Mouse (Mus musculus): ENCODE results near the gene Il33.

Gene Il33
- long read RNA-seq, experiment 1, transcript Il33-202 (8 exons, 2,537 nt) = major isoform, 22 of 26 reads
- long read RNA-seq, experiment 1, partial matches to known transcripts = 1 of 26 reads
- long read RNA-seq, experiment 1, other reads (novel, unspliced or antisense) = 3 of 26 reads
- long read RNA-seq, experiment 2, transcript Il33-202 (8 exons, 2,537 nt) = major isoform, 36 of 38 reads
- long read RNA-seq, experiment 2, partial matches to known transcripts = 0 of 38 reads
- long read RNA-seq, experiment 2, other reads (novel, unspliced or antisense) = 2 of 38 reads

DNA sequence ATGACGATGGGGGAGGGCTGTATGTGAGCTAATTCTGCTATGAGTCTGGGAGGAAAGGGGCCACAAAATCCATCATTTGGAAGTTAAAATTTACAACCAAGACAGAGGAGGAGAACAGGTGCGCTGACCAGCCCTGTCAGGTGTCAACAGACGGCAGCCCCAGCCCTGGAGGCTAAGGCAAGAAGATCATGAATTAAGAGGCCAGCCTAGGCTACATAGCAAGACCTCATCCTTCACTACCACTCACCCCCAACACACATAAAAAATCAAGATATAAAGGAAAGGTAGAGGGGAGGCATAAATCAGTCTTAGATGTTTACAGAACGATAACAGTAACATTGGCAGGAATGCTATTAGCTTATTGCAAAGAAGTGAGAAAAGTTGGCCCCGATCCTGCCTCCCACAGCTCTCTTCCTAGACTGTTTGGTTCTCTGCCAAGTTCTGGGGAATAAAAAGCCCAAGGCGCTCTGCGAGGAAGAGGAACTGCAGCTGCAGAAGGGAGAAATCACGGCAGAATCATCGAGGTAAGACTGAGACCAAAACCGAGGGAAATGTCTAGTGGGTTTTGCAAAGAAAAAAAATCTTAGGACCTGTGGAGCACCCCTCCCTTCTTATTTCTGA, at the start of gene Il33:
Gene Il33, plus strand, starts transcription at position 477 of the 621 bp plus-strand sequence.
- intact Hi-C loops (cut with DNase I) = no loop called here

DNA sequence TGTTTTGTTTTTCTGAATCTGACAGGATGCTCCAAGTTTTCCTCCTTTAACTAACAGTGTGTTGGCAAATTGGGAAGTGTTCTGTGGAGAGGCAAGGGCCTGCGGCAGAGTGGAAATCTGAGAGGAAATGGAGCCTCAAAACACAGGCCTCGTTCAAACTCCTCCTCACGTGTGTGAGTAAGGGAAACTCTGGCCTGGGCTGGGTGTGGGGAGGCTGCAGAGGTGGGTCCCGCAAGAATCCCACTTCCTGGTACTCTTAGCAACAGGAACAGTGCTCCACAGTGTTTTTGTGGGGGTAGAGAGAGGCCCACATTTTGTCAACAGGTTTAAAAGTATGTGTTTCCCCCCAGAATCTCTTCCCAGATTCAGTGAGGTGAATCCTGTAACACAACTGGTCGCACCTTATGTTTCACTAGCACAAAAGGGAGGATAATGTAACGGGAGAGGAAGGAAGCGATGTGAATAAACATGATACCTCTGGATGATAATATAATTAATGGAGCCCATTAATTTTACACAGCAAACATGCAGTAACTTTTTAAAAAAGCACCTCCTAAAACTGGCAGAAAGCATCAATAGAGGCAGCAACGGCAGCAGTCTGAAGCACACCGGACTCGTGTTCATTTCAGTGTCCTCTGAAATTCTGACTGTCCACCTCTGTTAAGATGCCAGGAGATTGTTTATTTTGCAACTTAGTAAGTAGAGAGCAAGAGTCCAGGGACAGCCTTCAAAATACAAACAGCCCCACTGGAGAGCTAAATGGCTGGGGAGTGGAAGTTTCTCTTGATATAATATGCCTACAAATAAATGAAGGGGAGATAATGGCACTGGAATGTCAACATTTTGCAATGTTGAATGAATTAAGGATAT, 47.3 kb upstream of the Il33 start:
- intact Hi-C loops (cut with DNase I) = no loop called here

DNA sequence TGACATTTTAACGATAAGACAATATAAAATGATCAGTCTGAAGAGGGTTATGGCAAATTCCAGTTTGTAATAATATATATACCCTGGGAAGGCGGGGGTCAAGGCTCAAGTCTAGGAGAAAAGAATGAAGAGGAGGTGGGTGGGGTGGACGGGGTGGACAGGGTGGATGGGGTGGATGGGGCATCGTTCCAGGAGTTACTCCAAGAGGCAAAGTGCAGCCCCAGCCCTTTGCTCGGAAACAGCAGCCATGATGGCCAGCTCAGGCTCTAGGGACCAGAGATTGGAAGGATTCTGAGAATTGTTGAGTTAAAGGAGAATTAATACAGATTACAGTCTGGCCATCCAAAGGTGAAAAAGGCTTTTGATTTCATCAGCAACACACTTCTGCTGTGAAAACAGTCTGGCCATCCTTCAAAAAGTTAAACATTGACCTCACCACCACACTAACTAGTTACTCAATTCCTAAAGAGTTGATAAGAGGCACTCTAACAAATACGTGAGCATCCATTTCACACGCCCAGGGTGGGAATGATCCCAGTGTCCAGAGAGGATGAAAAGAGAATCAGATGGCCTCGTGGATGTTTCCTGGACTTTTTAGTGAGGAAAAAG, 45.9 kb upstream of the Il33 start:
- intact Hi-C loops (cut with DNase I) = no loop called here

DNA sequence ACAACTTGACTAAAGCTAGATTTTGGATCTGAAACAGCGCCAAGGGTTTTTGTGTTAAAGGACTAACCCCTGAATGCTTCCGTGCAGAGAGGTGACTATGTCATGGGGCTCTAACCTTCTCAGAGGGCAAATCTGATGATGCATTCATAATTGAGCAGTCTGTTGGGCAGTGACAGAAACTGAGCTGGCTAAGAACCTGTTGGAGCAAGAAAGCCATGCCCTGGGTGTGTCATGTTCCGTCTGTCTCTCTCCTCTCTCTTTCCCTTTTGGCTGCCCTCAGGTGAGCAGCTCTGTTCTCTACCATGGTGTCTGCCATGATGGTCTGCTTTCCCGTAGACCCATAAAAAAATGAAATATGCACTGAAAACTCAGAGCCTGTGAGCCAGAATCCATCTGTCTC, 44.0 kb upstream of the Il33 start:
- intact Hi-C loops (cut with DNase I) = no loop called here

DNA sequence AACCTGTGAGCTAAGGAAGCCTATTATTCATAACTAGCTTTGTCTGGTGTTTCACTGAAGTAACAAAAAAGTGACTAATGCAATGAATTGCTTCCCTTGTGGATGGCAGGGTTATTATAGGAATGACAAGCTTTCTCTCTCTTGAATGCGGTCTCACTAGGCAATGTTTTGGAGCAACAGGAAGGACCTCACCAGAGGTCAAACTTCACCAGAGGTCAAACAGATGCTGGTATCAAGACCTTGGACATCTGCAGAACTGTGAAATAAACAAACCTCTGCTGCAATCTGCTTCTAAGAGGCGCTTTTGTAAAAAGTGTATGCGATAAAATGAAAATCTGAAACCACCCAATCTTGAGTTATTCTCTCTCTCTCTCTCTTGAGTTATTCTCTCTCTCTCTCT, 42.2 kb upstream of the Il33 start:
- intact Hi-C loops (cut with DNase I) = no loop called here

DNA sequence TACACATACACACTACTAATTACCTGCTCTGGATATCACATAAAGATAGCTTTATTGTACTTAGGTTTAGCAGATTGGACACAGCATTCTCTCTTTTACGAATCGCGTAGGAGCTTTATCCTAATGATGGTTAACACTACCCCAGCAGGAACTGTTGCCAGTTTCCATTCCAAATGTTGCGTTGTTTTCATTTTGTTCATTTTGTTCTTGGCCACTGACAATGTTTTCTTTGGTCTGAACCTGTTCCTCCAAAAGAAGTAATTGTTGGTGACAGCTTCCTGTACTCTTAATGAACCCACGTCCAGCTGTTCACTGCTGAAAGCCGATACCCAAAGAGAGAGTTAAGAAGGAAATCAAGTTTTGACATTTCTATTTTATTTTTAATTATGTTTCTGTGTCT, 39.4 kb upstream of the Il33 start:
- intact Hi-C loops (cut with DNase I) = no loop called here

DNA sequence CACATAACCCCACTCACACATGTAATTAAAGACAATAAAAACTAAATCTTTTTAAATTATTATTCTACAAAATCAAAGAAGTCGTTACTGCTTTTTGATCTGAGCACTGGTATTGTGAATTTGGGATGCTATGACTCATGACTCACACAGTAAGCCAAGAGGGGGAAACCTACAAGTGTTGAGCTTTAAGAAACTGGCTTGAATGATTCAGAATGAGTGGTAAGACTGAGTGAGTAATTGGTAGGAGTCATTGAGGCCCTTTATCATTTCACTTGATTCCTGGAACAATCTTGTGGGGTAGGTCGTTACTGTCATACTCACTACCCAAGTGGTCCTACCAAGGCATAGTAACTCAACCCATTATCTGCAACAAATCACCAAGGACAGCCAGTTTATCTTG, 37.4 kb upstream of the Il33 start:
- intact Hi-C loops (cut with DNase I) = no loop called here

DNA sequence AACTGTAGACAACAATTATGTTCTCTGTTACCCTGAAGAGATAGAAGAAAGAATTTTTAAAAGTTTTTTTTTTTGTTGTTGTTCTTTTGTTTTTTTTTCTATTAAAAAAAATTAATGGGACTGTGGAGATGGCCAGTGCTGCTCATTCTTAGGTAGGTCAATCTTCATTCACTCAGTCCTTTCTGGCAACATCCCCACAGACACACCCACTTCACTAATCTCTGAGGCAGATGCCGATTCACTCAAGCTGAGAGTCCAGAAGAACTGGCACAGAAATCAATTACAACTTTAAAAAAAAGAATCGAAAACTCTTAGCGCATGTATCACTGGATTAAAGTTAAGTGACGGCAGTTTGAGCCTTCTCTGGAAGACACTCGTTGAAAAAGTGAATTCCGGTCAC, 36.0 kb upstream of the Il33 start:
- intact Hi-C loops (cut with DNase I) = no loop called here

DNA sequence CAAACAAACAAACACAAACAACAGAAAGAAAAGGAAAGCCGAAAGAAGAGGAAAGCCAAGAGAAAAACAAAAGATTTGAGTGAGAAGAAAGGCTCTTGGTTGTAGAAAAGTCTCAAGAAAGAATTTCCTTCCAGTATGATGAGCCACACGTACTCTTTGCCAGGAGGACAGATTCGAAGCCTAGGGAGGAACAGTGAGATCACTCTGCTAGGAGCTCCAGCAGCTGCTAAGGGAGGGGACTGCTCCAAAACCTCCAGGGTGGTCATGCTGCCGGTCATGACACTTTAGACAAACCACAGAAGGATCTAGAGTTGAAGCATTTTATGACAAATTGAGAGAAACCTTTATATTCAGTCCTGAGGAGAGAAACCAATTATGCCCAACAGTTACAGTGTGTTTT, 32.9 kb upstream of the Il33 start:
- intact Hi-C loops (cut with DNase I) = no loop called here

DNA sequence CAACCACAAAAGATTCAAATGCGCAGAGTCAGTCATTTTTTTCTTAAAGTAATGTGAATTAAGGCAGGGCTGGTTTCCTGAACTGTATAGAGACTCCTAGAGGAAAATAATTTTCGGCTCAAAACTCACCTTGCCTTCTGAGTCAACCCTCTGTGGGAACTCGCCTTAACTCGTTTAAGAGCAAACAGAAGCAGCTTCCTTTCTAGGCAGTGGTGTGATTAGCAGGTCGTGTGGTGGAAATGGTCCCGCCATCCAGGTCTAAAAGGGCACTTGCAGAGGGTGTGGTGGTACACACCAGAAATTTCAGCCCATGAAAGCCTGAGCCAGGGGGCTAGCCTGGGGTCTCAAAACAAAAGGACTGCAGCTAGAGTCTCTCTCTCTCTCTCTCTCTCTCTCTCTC, 32.1 kb upstream of the Il33 start:
- intact Hi-C loops (cut with DNase I) = no loop called here

DNA sequence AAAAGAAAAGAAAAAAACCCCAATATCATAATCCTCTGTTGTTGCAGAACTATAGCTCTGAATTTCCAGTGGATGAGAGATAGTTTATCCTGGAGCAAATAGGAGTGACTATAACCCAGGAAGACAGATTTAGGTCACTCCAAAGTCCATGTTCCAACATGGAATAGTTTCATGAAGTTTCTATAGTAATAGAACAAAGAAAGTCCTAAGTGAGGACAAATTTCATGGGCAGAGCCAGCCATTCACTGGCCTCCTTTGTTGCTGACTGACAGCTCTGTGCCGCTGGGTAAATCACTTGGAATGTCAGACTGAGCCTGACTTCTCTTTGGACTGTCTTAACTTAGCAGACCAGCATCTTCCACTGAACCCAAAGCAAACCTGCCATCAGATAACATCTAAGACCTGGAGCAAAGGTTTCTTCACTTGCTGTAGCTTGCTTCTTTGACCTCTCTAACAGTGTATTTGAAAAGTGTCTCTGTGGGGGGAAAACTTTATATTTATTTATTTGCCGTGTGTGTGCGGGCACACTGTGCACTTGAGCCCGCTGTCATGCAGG, 31.1 kb upstream of the Il33 start:
- intact Hi-C loops (cut with DNase I) = no loop called here

DNA sequence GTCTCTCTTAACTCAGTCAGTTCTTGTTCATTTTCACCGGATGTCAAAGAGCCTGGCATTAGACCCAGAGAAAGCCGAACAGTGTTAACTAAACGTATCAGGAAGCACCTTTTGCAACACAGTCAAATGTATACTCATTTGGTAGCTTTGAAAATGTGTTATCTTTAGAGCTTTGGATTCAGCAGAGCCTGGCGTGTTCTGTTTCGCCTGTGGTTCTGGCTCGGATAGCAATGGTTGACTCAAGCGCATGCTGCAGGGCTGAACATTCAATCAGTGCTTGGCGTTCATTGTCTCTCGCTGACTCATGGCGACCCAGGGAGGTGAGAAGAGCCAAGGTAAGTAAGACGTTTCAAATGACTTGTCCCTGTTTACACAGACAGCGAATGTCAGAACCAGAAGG, 30.5 kb upstream of the Il33 start:
- intact Hi-C loops (cut with DNase I) = no loop called here

DNA sequence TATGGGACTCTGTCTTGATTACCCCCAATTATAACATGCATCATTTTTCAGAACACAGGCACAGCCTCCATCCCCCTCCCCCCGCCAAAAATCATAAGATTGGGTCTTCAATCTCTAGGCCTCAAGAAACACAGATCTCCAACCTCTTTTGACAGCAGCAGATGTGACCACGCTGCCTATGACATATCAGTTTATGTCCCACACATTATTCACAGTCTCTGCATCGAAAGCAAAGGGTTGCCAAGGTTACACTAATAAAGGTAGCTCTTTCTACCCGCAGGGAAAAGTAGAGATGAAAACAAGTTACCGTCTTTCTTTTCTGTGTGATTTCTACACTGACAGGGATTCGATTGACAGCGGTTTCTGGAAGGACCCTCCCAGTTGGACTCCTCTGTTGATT, 29.9 kb upstream of the Il33 start:
- intact Hi-C loops (cut with DNase I) = no loop called here

DNA sequence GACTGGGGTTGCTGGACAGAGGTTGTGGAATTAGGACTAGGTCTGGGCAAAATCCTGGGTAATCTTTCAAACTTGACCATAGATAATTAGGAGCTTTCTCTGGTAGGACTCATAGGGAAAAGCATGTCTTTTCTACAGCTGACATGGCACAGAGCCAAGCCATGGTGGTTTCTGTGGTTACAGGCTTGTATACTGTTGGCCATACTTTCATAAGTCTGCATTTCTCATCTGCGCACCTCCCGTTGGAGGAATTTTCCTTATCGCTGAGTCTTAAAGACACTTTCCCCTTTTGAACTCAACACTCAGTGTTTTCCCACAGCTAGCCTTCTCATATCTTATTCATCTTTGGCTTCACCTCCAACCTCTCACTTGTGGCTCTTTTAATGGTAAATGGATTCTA, 24.6 kb upstream of the Il33 start:
- intact Hi-C loops (cut with DNase I) = no loop called here

DNA sequence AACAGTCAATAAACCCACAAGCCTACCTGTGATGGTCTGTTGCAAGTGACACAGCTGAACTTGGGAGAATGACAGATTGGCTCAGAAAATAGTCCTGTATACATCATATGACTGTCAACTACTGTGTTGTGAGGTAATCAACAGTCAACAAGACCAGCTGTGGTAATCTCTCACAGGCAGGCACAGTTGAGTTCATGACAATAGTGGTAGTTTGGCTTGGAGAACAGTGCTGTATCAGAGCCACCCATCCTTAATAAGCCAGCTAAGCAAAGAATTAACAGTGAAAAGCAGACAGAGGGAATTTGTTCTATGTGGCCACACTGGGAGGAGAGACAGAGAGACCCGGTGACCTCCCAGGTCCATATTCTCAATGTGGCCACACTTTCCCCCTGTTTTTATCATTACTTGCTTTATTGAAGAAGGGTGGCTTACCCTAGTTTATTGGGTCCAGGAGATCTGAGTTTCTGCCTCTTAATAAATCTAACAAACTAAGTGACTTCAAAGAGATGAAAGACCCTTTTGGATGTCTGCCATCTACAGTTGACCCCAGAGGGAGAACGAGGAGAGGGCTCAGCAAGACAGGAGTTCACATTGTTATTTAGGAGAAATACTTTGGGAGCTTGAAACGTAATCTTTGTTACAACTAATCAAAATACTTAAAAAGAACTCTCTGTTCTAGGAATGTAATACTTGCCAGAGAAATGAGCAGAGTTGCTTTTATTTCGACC, 22.4 kb upstream of the Il33 start:
- intact Hi-C loops (cut with DNase I) = no loop called here

DNA sequence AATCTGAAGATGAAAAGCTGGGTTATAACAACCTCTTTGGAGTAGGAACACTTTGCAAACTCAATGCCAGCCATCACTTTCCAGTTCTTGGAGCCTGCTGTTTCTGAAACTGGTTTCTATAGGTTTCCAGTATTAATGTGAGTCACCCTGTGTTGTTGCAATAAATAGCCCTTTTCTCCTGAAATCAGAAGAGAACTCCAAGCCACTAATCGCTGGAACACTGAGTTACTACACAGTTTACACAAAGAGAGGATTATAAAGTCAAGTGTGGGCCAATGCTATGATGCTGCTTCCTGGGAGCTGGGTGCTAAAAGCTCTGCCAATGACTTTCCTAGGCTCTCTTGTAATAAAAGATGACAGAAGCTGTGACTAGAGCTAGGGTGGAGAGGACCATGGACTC, 19.0 kb upstream of the Il33 start:
- intact Hi-C loops (cut with DNase I) = no loop called here

DNA sequence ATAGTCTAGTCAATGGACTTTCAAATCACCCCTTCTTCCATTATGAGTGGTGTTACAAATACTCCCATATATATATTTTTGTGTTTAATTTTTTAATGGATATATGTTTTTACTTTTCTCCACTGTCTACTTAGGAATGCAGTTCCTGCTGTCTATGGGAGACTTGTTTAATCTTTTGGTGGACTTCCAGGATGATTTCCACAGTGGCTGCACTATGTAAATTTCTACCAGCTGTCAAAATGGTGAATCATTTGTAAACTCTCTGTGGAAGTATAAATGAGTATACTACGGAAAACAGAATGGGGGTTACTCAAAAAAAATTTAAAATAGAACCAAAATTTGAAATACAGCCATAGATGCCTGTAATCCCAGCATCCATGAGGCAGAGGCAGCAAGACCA, 15.7 kb upstream of the Il33 start:
- intact Hi-C loops (cut with DNase I) = no loop called here

DNA sequence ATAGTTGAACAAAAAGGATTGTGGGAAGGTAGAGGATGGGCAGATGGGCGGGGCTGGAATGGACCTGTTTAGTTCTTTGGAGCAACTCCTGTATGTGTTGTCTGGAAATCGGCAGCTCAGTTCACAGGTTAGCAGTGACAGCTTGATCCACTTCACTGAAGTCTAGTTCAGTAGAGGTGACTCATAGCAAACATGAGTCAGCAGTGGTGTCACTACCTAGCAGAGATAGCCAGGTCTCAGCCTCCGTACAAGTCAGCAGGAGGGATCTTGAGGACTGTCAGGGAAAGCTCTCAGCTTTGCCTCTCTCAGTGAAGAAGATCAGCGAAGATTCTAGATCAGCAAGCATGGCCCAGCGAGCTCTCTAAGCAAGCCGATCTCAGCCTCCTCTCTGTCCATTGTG, 13.0 kb upstream of the Il33 start:
- intact Hi-C loops (cut with DNase I) = no loop called here

DNA sequence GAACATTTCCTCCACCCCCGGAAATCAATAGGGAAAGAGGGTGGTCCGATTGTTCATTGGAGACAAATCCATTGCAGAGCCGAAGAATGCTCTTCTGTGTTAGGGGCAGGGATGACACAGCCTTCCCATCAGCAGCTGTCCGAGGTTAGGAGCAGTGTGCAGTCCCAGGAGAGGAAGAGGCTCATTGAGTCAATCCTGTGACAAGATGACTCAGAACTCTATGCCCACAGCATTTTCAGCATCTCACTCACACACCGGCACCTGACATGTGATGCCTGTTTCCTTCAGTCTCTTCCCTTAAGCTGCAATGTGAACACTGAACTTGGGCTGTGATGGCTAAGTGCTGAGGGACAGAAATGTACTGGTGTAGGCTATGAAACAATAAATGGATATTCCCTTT, 7.5 kb upstream of the Il33 start:
- intact Hi-C loops (cut with DNase I) = no loop called here

DNA sequence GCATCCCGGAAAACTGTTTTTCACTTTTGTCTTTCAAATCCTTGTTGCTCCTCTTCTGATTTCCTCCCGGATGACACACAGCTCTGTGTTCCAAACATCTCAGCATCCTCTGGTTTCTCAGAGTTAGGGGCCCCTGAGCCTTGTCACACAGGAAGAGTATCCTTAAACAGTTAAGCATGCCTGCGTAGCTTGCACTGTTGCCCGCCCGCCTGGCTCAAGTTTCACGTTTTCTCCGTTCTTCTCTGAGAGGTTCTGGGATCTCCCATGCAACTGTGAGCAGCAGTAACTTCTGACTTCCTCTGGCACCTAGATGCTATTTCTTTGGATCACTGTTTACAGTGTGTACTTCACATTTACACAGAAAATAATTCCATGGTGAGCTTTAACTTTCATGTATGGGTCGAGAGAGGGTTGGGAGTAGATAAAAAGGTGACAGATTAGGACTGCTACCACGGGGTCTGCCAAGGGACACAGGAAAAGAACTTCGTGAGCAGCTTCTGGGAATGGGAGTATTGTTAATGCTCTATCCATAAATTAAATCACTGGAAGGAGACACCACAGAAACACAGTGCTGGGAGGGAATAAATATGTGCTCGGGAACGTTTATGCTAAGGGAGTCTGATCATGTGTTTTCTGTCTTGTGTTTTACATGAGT, 1.3 kb downstream of the Il33 start:
- intact Hi-C loops (cut with DNase I) = no loop called here

DNA sequence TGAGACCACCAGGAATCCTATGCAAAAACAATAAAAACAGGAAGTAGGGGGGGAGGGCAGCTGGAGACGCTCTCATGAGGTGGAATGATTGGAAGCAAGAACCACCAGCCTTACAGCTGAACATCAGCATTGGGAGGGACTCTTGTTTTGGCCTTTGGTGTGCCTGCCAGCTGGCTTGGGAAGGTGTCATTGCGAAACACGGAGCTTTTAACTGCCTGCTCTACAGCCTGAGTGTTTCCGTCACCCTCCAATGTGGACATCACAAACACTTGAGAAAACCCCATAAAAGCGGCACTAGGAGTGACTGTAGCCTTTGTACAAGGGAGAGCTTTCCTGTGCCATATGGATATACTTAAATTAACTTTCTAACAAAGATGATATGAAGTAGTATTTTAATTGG, 5.4 kb downstream of the Il33 start:
- intact Hi-C loops (cut with DNase I) = no loop called here
